Mouse (Mus musculus) WW6 (cell line): ENCODE data around the gene Ksr2.
"Not testable (repeated sequence)": the region's sequence is repeated elsewhere in the genome, so short reads cannot be mapped to it uniquely, and the experiment has no call there.

Experiments used
- DNase-seq: peaks from one replicate; pipeline ENCODE4 v3.0.0-alpha.2; 2013; ENCODE audit warnings: low read depth, low spot score

The Ksr2 gene

DNA sequence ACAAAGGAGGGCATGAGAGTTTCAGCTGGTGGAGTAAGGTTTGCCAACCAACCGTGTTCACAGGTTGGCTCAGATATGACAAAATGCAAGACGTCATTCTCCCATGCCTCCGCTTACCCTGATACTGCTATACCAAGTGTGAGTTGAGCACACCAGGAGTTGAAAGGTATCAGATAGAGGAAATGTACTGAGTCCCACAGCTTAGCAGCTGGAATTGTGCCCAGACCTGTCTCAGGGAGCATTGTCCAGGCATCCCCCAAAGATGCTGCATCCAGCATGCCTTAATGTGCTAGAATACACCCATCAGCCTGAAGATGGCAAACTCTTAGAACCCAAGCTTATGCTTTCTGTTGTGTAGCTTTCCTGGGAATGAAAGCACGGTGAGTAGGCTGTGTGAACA, 206.5 kb downstream of the Ksr2 start:
- DNase-seq, result no peak

DNA sequence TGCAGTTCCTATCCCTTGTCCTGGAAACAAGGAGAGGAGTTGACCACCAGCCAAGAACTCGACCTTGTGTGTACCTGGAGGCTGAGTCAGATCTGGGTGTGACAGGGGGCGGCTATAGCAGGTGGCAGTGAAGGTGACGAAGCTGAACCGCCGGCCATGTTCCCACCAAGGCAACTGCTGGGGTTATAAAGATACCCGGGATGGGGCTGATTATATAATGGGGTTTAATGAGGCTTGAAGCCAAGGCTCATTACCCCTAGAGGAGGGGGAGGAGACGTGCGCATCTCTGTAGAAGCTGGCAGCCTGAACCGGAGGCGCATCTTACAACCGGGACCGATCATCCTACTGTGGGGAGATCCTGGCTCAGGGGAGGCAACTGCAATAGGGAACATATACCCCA, 208.4 kb downstream of the Ksr2 start:
- no peak for DNase-seq

DNA sequence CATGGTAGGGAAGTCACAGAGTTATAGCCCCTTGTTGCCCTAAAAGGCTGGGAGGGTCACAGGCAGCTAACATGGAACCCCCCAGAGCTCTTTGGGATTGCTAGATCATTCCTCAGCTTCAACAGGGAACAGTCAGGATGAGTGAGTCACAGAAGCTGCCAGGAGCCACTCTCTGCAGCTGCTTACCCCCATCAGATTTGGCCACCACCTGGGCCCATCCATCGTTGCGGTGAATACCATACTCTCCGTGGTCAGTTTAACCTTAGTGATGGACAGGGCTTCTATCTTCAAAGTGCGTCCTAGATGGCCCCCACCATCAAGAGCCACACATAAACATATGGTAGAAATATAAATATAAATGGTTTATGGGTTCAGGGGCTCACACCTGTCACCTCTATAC, 209.4 kb downstream of the Ksr2 start:
- DNase-seq, result not testable (repeated sequence)

DNA sequence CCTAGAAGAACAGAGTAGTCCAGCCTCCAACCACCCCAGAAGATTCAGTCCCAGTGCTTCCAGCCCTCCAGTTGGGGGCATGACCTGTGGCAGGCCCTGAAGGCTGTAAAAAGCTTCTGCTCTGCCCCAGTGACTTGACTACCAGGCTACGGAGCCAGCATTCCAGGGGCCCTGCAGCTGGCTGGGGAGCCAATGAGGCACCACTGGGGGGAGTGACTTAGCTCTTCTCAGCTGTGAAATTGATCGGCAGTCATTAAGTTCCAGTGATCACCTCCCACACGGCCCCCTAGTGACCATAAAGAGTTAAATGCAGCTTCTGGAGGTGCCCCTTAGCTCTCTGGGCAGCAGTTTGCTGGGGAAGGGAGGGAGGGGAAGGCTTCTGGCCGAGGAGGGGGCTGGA, 213.1 kb downstream of the Ksr2 start:
- no peak for DNase-seq

DNA sequence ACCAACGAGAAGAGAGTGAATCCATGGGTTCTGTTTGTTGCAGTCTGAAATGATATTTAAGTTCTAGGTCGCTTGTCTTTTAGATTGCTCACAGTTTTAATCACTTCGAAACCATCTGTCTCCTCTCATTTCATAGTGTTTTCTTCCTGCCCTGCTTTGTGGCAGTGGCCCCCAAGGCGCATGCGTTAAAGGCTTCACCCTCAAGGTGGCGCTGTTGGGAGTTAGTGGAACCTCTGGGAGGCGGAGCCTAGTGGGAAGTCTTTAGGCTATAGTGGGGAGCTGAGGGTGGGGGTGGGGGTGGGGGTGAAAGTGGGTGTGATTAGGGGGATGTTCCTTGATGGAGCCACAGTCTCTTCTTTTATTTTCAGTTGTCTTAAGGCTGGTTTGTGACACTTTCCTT, 214.6 kb downstream of the Ksr2 start:
- peak; percentile 40 for DNase-seq

DNA sequence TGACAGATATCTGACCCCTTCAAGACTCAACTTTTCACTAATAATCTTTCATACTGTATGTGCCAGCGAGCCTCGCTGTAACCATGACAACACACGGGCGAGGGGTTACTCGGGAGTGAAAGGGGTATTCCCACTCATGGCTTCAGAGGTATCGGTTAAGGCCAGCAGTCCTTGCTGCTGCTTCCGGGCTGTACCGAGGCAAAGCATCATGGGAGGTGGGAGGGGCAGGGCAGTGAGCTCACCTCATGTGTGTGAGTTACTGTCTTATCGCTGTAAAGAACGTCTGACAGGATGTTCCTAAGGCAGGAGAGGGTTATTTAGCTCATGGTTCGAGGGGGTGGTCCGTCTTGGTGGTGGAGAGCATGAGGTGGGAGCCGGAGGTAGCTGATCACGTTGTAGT, 215.8 kb downstream of the Ksr2 start:
- no peak for DNase-seq

DNA sequence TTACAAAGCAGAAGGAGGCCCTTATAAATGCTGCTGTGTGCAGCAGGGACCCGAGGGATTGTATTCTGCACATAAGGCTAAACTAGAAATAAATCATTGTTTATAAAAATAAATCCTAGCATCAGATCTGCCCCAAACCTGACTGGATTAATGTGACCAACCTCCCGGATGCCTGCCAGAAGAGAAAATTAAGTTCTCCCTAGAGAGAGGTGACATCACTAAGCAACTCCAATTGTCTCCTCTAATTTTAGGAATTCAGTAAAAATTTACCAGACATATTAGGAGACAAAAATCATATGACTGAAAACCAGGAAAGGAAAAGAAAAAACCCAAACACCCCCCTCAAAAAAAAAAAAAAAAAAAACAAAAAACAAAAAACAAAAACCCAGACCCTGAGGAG, 221.4 kb downstream of the Ksr2 start:
- DNase-seq, result no peak

DNA sequence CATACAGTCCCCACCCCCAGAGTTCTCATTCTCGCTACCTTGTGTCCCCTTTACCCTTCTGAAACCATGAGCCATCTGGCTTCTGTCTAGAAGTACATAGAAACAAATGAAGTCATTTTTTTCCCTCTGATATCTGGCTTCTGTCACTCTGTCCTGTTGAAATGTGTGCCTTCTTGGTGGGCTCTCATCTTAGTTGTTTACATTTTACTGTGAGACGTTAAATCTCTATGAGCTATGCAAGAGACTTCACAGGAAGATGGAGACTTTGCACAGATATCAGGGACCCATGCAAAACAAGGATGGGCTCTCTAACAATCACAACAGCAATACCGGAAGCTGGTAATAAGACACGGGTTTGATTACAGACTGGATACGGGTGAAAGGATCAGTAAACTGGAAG, 222.0 kb downstream of the Ksr2 start:
- DNase-seq, result no peak

DNA sequence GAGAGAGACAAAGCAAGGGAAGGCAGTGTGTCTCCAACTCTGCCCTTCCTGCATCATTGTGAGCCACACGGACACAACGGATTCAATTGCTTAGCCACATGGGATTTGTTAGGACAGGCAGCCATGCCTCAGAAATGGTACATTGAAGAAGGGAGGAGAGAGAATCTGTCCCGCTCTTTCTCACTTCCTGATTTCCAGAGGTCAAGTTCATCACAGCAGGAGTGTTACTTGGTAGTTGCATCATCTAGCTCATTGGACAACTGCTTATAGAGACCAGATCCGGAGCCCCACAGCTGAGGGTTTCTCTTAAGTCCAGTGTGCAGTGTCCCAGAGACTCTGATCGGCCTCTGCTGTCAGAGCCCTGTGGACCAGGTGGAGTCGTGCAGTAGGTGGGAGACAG, 227.8 kb downstream of the Ksr2 start:
- no peak for DNase-seq

DNA sequence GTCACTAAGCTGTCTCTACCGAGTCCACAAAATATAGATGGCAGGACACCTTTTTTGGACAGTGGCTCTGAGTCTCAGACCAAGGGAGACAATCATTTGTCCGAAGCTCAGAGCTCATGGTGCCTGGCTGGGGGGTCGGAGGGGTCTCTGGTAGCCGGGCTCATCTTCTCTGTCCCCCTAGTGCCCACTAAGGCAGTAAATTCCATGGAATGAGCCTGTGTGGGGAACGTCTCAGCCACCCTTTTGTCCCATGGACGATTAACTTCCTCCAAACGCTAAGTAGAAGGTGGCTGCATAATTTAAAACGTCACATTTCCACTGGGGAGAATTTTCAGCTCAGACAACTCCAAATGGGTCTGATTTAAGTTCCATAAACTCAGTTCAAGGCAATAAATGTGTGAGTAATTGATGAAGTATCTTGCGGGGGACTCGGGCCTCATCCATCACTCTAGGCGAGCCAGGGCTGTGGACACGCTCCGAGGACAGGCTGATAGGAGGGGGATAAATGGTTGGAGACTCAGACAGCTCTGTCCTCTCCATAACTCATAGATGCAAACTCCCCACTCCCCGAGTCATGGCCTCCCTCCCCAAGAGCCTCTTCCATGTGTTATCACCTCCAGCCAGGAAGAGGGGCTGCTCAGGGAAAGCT, 237.6 kb downstream of the Ksr2 start:
- DNase-seq, result no peak

DNA sequence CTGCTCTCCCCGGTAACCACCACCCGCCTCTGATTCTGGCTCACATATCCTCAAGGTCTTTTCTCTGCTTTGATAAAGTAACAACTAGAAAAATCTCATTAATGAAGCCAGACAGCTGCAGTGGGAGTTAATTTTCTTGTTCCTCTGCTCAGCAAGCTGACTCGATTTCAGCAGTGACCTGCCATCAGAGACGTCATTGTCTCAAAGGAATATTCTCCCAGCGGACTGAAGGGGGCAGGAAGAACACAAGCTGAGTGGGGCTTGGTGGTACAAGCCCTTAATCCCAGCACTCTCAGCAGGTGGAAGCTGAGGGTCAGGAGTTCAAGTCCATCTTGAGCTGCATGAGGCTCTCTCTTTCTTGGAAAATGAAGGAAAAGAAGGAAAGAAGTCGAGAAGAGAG, 244.8 kb downstream of the Ksr2 start:
- no peak for DNase-seq

DNA sequence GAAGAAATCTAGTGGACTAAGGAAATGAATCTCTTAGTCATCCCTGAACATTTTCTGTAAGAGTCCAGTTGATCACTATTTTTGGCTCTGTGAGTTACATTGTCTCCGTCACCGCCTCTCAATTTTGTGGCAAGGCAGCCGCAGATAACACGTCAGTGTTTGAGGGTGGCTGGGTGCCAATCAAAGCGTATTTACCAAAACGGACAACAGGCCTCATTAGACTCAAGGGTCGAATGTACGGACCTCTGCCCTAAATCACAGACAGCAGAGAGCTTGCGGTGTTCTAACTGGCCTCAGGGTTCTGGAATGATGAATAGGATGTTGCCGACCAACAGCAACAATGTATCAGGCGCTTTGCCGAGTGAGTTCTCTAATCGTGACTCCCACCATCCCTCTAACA, 245.8 kb downstream of the Ksr2 start:
- DNase-seq, result no peak

DNA sequence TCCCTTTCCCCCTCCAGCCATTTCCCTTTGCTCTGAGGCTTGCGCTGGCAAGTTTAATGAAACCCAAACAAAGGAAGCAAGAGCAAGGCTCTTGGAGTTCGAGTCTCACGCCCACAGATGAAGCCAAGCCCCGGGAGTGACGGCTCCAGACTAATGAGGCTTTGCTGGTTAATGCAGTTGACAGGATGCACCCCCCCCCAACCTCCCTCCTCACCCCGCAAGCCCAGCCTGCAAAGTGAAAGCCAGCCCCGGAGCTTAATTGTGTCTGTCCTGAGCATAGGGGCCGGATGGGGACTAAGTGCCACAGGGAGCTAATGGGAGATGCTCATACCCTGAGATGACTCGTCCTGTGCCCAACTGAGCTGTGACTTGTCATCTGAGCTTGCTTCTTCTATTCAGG, 251.4 kb downstream of the Ksr2 start:
- no peak for DNase-seq

DNA sequence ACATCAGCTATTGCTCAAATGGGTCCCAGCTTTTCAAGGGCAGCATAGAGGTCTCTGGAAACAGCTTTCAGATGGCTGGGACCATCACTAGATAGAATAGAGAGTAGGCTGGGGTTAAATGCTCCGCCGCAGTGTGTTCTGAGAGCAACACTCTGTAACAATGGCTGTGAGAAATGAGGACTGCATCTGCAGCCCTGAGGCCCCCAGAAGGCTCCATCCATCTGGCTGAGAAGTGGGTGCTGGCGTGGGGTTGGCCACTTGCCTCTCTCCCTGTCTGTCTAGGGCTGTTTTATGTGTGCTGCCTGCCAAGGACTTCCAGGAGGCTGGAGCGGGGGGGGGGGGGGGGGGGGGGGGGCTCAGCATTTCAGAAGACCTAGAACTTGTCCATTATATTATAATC, 253.5 kb downstream of the Ksr2 start:
- no peak for DNase-seq

DNA sequence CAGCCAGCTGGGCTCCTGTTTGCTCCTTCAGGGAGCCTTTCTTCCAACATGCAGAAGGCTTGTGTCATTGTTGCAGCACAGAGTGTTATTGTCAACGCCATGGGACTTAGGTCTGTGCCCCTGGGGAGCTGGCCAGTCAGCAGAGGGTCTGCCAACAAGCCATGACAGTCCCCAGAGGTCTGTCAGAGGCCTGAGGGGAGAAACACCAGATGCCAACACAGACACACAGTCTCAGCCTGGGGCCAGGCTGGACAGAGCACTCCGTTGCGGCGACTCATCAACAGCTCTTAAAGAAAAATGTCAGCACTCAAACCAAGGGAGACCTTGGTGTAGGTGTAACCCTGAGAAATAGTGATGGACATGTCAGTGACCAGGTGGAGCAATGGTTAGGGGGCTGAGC, 255.5 kb downstream of the Ksr2 start:
- DNase-seq, result no peak

DNA sequence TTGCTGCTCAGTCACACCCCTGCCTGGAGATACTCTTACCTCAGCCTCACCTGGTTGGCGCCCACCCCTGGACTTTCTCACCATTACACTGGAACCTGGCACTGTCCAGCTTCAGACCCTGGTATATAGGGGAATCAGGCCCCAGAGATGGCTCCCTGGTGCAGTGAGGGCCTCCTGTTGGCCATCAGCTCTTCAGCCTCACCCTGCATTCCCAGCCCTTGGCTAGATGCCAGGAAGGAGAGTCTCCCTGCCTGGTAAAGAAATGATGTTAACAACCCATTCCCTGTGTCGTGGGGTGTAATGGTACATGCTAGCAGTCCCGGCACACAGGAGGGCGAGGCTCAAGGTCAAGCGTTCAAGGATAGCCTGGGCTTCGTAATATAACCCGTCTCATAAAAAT, 256.0 kb downstream of the Ksr2 start:
- no peak for DNase-seq

DNA sequence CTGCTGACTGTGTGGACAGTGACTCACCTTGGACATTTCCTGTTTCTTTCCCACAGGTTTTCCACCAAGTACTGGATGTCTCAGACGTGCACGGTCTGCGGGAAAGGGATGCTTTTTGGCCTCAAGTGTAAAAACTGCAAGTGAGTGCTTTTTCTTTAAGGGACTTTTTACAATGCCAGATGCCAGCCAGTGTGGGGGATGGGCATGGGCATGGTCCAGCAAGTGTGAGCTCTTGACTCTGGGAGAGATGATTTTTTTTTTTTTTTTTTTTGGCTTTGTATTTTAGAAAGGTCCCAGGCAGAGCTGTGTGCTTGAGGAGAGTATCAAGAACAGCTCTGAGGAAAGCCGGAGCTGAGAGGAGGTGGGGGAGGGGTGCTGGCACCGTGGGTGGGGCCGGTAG, 257.6 kb downstream of the Ksr2 start:
- no peak for DNase-seq

DNA sequence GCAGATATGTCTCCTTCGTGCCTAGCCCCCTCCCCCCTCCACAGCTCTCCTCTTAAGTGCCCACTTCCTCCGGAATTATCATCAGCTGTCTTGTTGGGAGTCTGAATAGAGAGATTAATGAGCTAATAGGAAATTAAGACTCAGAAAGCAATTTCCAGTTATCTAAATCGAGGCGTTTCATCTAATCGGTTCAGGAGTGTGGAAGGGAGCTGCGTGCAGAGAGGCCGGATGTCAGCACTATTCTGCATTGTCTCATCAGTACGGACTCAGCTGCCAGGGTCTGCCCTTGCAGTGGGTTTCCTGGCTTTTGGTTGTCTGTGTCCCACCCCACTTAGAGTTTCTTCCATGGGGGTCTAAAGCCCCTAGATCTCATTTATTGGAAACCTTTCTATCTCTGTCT, 262.0 kb downstream of the Ksr2 start:
- DNase-seq, result no peak

DNA sequence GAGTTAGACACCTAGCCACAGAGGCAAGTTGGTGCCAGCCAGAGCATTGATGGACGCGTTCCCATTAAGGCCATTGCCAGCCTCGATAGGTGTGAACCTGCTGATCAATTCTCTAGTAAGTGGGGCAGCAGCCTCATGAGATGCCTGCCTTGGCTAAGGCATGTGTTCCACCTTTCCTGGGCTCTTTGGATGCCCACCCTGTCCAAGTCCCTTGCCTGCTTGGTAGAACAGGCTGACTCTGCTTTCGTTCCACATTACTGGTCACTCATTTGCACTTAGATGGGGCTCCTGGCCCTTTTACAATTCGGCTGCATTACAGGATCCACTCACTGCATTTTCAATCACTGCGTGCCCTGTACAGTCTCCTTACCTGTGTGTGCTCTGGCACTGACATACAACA, 263.4 kb downstream of the Ksr2 start:
- no peak for DNase-seq

DNA sequence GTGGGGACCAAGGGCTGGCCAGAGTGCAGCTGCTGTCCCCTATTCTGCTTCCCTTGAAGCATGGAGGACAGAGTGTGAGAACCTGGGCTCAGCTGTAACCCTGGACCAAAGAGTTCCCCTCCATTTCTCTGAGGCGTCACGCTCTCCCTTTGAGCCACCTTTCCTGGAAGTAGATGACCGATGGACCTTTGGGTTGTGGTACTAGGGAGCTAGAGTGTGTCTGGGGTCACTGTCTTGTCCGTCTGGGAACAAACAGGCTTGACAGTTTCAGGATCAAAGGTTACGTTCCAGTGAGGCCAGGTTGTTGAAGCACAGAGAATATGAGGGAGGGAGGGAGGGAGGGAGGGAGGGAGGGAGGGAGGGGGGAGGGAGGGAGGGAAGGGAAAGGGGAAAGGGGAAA, 264.6 kb downstream of the Ksr2 start:
- no peak for DNase-seq

DNA sequence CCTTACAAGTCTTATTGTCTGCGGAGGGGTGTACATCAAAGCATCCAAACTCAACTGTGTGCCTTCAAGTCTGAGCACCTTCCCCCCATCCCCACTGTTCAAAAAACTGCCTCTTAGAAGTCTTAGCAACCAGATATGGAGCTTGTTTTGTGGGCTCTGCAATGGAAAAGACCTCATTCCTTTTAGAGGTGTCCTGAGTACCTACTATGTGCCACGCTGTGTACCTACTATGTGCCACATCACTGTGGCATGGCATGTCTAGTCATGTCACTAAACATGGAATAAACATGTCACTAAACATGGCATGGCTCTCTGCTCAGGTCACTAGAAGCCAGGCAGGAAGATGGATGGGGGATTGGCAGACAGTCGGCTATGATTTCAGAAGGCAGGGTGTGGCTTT, 268.4 kb downstream of the Ksr2 start:
- DNase-seq, result no peak

DNA sequence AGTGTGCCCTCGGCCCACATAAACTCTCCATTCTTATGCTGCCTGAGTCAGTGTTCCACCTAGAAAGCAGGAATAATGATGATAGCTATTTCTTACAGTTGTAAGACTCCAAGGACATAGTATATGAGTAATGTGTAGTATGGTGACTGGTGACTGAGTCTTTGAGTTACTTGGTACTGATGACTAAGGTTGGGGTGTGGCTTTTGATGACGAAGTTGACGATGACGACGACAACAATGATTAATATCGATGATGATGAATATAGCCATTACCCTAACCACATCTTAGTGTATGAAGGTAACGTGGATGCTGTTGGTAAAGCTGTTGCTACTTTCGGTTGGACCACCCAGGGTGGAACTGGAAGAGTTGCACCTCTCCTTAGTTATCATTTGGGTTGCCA, 270.7 kb downstream of the Ksr2 start:
- DNase-seq, result no peak

DNA sequence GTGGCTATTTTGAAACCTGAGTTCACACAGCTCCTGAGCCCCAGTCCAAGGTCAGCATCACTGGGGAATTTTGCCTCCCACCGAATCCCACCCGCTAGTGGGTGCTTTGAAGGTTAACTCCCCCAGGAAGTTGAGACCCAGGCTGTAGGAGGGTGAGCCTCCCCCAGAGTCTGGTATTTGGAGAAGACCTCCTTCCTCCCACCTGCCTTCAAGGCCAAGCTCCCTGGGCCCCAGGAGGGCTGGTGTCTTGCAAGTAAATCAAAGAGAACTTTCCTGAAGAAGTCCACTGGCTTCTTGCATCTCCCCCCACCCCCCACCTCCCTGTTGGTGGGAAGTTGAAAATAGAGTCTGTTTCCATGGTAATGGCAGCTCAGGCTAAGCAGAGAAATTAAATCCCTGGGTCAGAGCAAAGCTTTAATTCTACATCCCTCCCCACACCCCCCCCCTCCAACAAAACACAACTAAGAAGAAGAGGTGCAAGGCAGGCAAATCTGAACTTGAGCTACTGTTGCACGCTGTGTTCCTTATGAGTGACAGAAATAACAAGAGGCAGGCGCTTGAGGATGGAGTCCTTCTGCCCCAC, 274.1 kb downstream of the Ksr2 start:
- no peak for DNase-seq

DNA sequence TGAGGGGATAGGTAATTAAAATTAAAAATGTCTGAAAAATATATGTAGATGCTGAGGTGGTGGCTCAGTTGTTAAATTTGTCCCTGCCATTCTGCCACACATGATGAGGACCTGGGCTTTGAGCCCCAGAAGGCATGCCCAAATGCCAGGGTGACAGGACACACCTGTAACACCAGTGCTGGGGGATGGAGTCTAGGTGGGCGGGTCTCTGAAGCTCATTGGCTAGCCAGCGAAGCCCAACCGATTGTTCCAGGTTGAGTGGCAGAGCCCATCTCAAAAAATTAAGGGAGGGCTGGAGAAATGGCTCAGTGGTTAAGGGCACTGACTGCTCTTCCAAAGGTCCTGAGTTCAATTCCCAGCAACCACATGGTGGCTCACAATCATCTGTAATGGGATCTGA, 274.9 kb downstream of the Ksr2 start:
- DNase-seq, result no peak
